Mouse (Mus musculus) kidney, adult 2 months (tissue): ENCODE results near the gene Rbm24.

Experiments used
- CTCF ChIP-seq: fragments of 200-500 bp; conservative IDR thresholded peaks from 2 replicates; pipeline ENCODE4 v1.5.1; 2011; ENCODE audit warnings: low read depth, mild to moderate bottlenecking, control low read depth, low read length, moderate library complexity, mixed read lengths; ENCODE audit not compliant: insufficient read depth, insufficient read length
- POLR2A ChIP-seq: fragments of 200-500 bp; IDR thresholded peaks from one replicate; pipeline ENCODE4 v1.6.1; 2011; ENCODE audit warnings: low read depth, low read length, control low read depth

DNA sequence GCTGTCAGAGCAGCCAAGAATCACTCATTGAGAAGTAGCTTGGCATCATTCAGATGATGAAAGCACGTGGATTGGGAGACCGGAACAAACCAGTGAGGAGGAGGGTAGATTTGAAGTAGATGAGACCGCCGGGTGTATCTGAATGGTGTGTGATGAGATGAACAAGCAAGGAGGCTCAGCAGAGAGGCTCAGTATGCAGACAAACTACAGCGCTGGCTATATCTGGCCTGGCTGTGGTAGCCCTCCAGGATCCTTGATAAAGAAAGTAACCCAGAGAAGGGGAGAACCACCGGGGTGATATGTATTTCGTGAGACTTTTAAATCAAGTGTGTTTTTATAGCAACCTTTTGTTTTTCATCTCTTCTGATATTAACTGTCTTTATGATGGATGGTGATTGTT is 5.6 kb downstream of the Rbm24 start:
- TF ChIP-seq POLR2A (no peak), CTCF (no peak)
